Mouse (Mus musculus): Measurements from ENCODE around the gene Itpr3.

DNA sequence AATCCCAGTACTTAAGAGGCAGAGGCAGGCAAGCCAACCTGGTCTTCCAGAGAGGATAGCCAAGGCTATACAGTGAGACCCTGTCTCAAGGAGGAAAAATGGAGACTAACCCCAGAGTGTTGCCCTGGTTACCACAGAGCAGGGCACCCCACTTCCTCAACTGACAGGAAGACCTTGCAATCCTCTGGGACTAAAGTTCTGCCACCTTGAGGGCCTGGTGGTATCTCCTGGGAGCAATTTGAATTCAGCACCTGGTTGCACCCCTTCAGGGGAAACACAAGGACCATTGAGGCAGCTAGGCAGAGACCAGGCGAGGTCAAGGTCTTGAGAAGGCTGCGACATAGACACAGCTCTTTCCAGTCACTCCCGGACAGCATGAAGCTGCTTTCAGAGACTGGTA is 31.2 kb upstream of the Itpr3 start:
- TF ChIP-seq POLR2A (IDR thresholded peaks at IDR 0.05; ENCODE audit: insufficient read depth, low read depth, low read length), result no peak
- no peak for TF ChIP-seq CTCF (IDR thresholded peaks at IDR 0.05; ENCODE audit: insufficient read depth, low read depth, low read length)

Data from olfactory bulb, adult 2 months (tissue).